ENCODE assay signal across 8 mouse cellular contexts in the genomic region with DNA sequence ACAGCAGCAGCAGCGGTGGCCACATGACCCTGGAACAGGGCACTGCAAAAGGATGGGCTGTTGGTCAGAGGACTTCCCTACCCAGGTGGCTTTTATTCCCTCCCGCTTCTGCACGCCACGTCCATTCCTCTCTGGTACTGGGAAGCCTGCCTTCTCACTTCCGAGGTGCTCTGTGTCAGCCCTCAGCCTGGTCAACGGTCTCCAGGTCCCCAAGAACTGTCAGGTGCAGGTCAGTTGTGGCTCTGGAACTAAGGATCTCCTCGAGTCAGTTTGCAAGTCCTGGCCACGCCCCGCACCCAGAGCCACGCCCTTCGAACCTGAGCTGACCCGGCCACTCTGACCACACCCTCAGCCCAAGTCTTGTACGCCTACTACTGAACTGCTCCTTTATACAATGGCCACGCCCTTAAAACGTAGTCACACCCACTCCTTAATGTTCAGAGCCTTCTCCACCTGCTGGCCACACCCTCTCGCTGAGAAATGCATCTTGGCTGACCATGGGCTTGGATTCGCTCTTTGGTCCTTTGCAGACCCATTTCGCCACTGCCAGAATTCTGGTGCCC. TPM values are rescaled to one million over a fixed set of nuclear protein-coding genes. Genes with fewer than 3 reads are reported as not detected.
A peak's percentile ranks its signal among the peaks of the same experiment; 100 is the strongest.
DNase-seq lines count a peak whose midpoint lies in the region; ATAC-seq lines count a peak whose summit lies in the region.
"Had no signal": no experiment of that assay in that cellular context is flagged by ENCODE, and none has a peak within 500 bp of the region (broad histone marks: within the 10 kb centered on the region; RNA-seq: fewer than 3 reads in every experiment).

No protein-coding gene starts in this region.

- DNase-seq in WW6 (ENCODE audit: low read depth, low spot score) = peak; percentile 52
- peak; percentile 37 for DNase-seq in embryo, embryonic 11 days
- DNase-seq in kidney, postnatal 36 days = peak; percentile 31 to 69
- DNase-seq in layer of hippocampus, adult 9-10 months (ENCODE audit: low spot score) = no peak
- no peak for DNase-seq in ovary, postnatal 36 days (ENCODE audit: low spot score)
- no peak for DNase-seq in thymus, postnatal 0 days (ENCODE audit: low spot score)

- ATAC-seq in monocyte, adult 5-6 weeks (replicated peaks; ENCODE audit: insufficient number of reproducible peaks, low FRiP score, low TSS enrichment, poor library complexity, severe bottlenecking) = peak; percentile 71

RNA-seq across cellular contexts. Expression of a gene that starts 15.0 kb away (rescaled TPM):
- 6.0 to 19.7 TPM (median 18.1 TPM) in 3 replicates for total RNA-seq in monocyte, adult 5-6 weeks (2017)
- polyA plus RNA-seq in thymus, postnatal 0 days (2015; fragmentation: Nextera tagmentation; extraction: Ambion mirVana) = 8.2 and 9.1 TPM in 2 replicates

RNA-seq across cellular contexts. Expression of a gene that starts 15.2 kb away (rescaled TPM):
- 0.29 to 0.95 TPM in 2 of 3 replicates, not detected in the other for total RNA-seq in monocyte, adult 5-6 weeks (2017)
- 0.08 TPM in 1 of 2 replicates, not detected in the other for polyA plus RNA-seq in thymus, postnatal 0 days (2015; fragmentation: Nextera tagmentation; extraction: Ambion mirVana)
- polyA plus RNA-seq: heart, postnatal 0 days had no signal

RNA-seq across cellular contexts. Expression of a gene that starts 18.2 kb away (rescaled TPM):
- not detected in 3 replicates for total RNA-seq in monocyte, adult 5-6 weeks (2017)
- polyA plus RNA-seq in thymus, postnatal 0 days (2015; fragmentation: Nextera tagmentation; extraction: Ambion mirVana) = 0.03 TPM in 1 of 2 replicates, not detected in the other
- polyA plus RNA-seq: heart, postnatal 0 days had no signal

RNA-seq across cellular contexts. Expression of a gene that starts 52.8 kb away (rescaled TPM):
- 100 to 120 TPM (median 101 TPM) in 3 replicates for total RNA-seq in monocyte, adult 5-6 weeks (2017)
- polyA plus RNA-seq in thymus, postnatal 0 days (2015; fragmentation: Nextera tagmentation; extraction: Ambion mirVana) = 13.1 and 13.5 TPM in 2 replicates

Comparison
In these comparisons a context has a peak if more than half of its experiments do, and no peak if none do; other contexts are left out.
1. DNase-seq: peak in WW6 (single experiment), embryo, embryonic 11 days (single experiment) and kidney, postnatal 36 days (2 of 2); none in layer of hippocampus, adult 9-10 months (single experiment), ovary, postnatal 36 days (single experiment) and thymus, postnatal 0 days (single experiment).